Mouse (Mus musculus): ENCODE data around the gene Lrrc55. TPM values are rescaled to one million over a fixed set of nuclear protein-coding genes. Genes with fewer than 3 reads are reported as not detected.

Gene Lrrc55
- polyA plus RNA-seq, 1 experiment from 2014 or later, result 0.35 TPM

DNA sequence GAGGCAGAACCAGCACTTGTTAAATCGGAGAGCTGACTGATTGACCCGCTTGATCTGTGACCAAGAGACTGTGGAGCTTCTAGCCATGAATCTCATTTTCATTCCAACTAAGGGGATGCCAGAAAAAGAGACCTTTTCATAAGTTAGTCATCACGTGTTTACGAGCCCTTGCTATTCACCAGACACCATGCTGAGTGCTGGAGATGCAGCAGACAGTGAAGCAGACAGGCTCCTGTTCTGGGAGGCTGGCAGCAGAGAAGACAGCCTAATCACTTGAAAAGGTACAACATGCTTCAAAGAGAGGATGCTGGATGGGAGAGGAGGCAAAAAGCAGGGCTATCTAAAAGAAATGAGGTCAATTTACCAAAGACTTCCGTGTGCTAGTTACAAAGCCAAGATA, 12.3 kb upstream of the Lrrc55 start:
- Histone ChIP-seq H3K9ac (no peak overlapping the region), H3K4me1 (no peaks in the 10 kb centered on the region), H3K36me3 (no peaks in the 10 kb centered on the region), H3K4me2 (no peak overlapping the region), H3K4me3 (no peak overlapping the region), H3K27ac (no peak overlapping the region), H3K27me3 (no peaks in the 10 kb centered on the region), H3K9me3 (no peaks in the 10 kb centered on the region)
- no peak for ATAC-seq (ENCODE audit: borderline replicate concordance, extremely low read depth, low FRiP score, low TSS enrichment)
- WGBS, result 78% methylated on average over 5 of the region's 5 CpGs

DNA sequence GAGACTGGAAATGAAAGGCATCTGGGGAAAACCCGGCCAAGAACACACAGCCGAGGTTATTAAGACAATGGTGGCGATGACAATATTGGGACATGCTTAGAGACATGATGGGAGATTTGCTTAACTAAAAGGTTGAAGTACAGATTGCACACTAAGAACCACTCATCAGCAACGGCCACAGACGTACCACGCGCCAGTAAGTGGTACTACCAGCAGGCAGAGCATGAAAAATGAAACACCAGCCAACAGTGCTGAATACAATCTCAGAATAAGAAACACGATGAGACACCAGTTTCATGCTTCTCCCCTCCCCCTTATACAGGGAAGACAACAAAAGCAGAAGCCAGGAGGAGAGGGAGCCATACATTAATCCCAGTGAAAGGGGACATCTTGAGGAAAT, 8.2 kb upstream of the Lrrc55 start:
- Histone ChIP-seq H3K27ac (no peak overlapping the region), H3K36me3 (no peaks in the 10 kb centered on the region), H3K9me3 (no peaks in the 10 kb centered on the region), H3K4me1 (no peaks in the 10 kb centered on the region), H3K27me3 (no peaks in the 10 kb centered on the region), H3K4me2 (no peak overlapping the region), H3K9ac (no peak overlapping the region), H3K4me3 (no peak overlapping the region)
- 83% methylated on average over 8 of the region's 8 CpGs for WGBS
- ATAC-seq (ENCODE audit: borderline replicate concordance, extremely low read depth, low FRiP score, low TSS enrichment), result no peak

DNA sequence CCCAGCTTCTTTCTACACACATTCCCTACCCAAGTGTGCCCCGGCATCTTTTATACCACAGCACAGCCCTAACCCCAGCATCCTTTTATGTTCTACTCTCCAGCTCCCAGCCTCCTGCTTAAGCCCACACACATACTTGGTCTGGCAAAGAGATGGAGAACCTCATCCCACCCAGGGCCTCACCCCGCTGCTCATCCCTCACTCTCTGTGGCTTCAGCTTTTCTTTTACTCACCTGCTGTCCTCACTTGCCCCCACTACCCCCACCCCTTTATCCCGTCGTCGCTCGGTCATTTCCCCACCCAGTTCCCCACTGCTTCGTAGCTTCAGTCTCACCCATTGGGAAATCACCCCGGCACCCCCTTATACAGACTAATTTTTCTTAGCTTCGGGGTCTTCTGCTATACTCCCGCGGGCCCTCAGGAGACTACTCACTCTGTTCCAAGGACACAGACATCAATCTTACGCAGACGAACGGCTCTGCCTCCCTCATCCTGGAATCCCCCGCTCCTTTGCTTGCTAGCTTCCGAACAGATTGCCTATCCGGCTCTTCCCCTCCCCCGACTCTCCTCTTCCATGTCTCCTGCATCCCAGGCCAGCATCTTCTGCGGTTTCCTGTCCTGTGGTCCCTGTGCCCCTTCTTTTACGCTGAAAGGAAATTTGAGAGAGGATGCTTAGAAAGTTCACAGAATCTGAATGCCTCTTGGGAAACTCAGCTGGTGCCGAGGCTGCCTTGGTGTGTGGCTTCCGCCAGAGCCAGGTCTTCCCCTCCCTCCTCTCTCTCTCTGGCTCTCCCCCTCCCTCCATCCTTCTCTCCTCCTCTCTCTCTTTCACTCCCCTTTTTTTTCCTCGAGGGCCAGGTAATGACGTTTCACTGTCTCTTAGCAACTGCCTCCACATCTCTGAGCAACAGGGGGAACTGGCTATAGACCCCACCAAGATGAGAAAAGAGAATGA, 1.3 kb upstream of the Lrrc55 start:
- Histone ChIP-seq H3K4me2 (peak overlapping the region; percentile 29), H3K9me3 (no peaks in the 10 kb centered on the region), H3K4me3 (no peak overlapping the region), H3K4me1 (no peaks in the 10 kb centered on the region), H3K9ac (no peak overlapping the region), H3K27ac (no peak overlapping the region), H3K36me3 (no peaks in the 10 kb centered on the region), H3K27me3 (no peaks in the 10 kb centered on the region; the same call in 1 of the 2 replicates)
- ATAC-seq (ENCODE audit: borderline replicate concordance, extremely low read depth, low FRiP score, low TSS enrichment), result 0 out of 2 replicates have a peak, but pooled peaks have one; percentile 36
- 4% methylated on average over 24 of the region's 24 CpGs for WGBS

DNA sequence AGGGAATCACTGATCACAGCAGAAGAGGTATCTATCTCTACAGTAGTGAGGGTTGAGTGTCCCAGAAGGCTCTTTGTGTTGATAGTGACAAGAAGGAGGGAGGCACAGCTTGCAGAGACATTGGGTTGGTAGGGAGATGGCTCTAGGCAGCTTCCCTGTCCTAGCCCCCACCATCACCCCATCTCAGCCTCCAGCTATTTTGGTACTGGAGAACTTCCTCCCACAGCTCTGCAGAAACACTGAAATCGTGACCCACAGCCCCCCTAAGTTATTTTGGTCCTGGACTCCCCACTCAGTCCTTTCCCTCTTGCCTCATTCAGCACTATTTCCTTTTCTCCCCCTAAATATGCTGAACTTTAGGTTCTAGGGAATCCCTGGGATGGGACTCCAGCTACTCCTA, 2.4 kb downstream of the Lrrc55 start:
- H3K27me3 ChIP-seq, result no peaks in the 10 kb centered on the region; the same call in 1 of the 2 replicates
- H3K36me3 ChIP-seq, result no peaks in the 10 kb centered on the region
- H3K4me1 ChIP-seq, result no peaks in the 10 kb centered on the region
- no peak overlapping the region for H3K9ac ChIP-seq
- no peaks in the 10 kb centered on the region for H3K9me3 ChIP-seq
- no peak overlapping the region for H3K27ac ChIP-seq
- 48% methylated on average over 1 of the region's 1 CpGs for WGBS
- H3K4me3 ChIP-seq, result no peak overlapping the region
- H3K4me2 ChIP-seq, result no peak overlapping the region
- no peak for ATAC-seq (ENCODE audit: borderline replicate concordance, extremely low read depth, low FRiP score, low TSS enrichment)

DNA sequence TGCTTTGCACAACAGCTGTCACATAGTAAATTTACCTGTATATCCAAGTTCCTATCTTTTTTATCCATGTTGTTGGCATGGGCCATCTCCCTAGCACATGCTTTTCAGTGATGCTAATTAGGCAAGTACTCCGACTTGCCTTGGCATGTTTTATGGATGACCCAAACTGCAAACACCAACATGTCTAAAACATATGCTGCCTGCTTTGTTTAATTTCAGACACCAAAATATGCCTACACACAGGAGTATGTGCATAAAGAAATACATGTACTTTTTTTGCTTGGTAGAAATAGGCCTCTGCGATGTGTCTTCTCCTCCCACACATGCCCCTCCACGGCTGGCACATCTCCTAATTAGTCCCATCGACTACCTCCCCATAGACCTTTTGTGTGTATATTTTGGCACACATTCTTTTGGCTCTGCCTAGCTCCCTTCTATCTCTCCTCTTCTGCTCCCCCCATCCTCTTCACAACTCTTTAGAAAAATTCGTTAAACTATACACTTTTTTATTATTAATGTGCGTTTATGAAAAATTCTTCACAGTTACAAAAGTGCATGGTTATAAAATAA, 9.3 kb downstream of the Lrrc55 start:
- Histone ChIP-seq H3K36me3 (no peaks in the 10 kb centered on the region), H3K4me3 (no peak overlapping the region), H3K9me3 (no peaks in the 10 kb centered on the region), H3K27ac (no peak overlapping the region), H3K4me1 (no peaks in the 10 kb centered on the region), H3K27me3 (no peaks in the 10 kb centered on the region), H3K9ac (no peak overlapping the region), H3K4me2 (no peak overlapping the region)
- ATAC-seq (ENCODE audit: borderline replicate concordance, extremely low read depth, low FRiP score, low TSS enrichment), result no peak
- WGBS, result 85% methylated on average over 6 of the region's 6 CpGs

DNA sequence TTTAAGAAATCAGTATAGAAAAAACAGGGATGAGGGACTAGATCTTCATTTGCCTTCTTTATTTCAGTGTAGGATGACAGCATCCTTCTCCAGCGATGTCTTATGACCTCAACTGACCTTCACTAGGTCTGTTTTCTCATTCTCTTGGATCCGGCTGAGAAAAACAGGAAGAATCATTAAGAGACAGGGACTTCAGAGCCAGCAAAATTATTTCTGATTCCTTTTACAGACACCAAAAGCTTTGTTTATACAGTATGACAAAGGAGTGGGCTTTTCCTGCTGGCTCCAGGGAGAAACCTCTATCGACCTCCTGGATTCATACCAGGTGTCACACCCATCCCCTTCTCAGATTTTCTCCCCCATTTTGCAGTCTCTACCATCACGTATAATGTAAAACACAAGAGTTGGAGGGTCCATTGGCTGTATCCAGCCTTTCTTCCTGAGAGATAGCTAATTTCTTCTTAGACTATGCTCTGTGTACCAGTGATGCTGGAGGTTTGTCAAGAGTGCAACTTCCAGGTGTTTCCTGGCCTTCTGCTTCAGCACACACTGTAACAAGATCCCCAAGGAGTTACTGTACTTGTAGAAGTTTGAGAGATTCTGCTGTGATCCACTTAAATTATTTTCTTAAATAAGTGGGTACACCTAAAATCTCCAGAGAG, 18.7 kb downstream of the Lrrc55 start:
- Histone ChIP-seq H3K9ac (no peak overlapping the region), H3K4me1 (0 out of 2 replicates have a peak, but pooled peaks cover 4% of the 10 kb centered on the region), H3K36me3 (no peaks in the 10 kb centered on the region), H3K4me2 (no peak overlapping the region), H3K27me3 (no peaks in the 10 kb centered on the region), H3K27ac (0 out of 2 replicates have a peak overlapping the region, but pooled peaks have one; percentile 13), H3K9me3 (no peaks in the 10 kb centered on the region), H3K4me3 (no peak overlapping the region)
- 42% methylated on average over 4 of the region's 4 CpGs for WGBS
- ATAC-seq (ENCODE audit: borderline replicate concordance, extremely low read depth, low FRiP score, low TSS enrichment), result no peak

DNA sequence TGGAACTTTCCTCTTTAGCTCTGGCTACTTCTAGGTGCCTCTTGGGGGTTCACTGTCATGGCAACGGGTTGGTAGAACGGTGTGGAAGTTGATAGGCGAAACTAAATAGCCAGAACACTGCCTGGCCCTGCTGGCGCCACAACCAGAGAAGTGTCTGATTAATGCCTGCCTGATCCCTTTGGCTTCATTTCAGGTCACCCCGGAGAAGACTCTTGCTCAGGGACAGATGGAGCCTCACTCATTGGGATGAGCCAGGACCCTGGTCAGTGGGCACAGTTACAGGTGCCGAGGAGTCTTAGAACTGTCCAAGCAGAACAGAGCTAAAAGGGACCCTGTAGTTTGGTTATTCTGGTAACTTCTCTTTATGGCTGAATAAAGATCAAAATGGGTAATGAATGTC, 23.5 kb downstream of the Lrrc55 start:
- H3K27me3 ChIP-seq, result no peaks in the 10 kb centered on the region
- no peak overlapping the region for H3K27ac ChIP-seq
- no peak overlapping the region for H3K4me2 ChIP-seq
- H3K9me3 ChIP-seq, result no peaks in the 10 kb centered on the region
- peaks cover 19% of the 10 kb centered on the region for H3K4me1 ChIP-seq
- H3K36me3 ChIP-seq, result no peaks in the 10 kb centered on the region
- H3K4me3 ChIP-seq, result no peak overlapping the region
- H3K9ac ChIP-seq, result no peak overlapping the region
- ATAC-seq (ENCODE audit: borderline replicate concordance, extremely low read depth, low FRiP score, low TSS enrichment), result no peak
- 71% methylated on average over 6 of the region's 6 CpGs for WGBS

DNA sequence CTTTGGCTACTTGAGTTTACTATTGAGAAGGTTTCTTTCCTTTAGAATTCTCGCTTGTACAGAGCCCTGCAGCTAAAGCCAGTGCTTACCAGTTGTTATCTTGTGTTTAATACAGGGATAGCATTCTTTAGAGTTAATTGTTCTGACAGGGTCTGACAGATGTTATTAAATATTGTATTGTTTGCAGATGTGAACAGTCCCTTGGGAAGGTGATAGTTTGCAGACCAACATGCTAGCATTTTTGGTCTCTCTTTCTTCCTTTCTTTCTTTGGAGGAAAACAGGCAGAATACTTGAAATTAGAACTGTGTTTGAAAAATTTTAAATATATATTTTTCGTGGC, 24.3 kb downstream of the Lrrc55 start:
- ATAC-seq (ENCODE audit: borderline replicate concordance, extremely low read depth, low FRiP score, low TSS enrichment), result 0 out of 2 replicates have a peak, but pooled peaks have one; percentile 5
- Histone ChIP-seq H3K36me3 (no peaks in the 10 kb centered on the region), H3K27me3 (no peaks in the 10 kb centered on the region), H3K4me1 (peaks cover 22% of the 10 kb centered on the region), H3K9me3 (no peaks in the 10 kb centered on the region), H3K9ac (no peak overlapping the region), H3K27ac (peak overlapping the region; percentile 68), H3K4me2 (no peak overlapping the region), H3K4me3 (no peak overlapping the region)
- WGBS, result 24% methylated on average over 2 of the region's 2 CpGs

DNA sequence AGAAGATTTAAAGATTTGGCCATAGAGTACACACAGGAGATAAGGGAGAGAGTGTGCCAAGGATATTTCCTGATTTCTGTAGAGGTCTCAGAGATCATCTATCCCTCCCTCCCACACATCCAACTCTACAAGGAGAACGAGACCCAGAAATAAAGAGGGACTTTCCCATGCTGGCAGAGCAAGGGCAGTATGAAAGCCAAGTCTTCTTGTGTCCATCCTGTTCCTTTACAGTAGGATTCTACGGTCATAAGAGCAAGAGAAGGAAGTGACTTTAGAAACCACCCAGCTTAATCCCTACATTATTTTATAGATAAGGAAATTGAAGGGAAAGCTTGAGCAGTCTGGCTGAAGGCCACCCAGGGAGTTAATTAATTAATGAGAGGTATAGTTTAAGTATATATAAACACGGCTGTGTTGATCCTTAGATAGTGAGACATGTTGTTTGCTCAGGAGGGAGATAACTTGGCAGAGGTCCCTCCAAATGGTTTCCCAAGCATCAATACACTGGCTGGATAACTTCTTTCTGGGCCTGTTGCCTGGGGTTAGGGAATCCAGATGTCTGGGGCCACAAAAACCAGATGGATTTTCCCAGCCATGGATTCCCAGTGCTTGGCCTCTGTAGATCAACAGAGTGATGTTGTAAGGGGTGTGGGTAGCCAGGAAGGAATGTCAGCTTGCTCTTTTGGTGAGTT, 24.8 kb downstream of the Lrrc55 start:
- 10% methylated on average over 3 of the region's 3 CpGs for WGBS
- peak; percentile 89 for ATAC-seq (ENCODE audit: borderline replicate concordance, extremely low read depth, low FRiP score, low TSS enrichment)
- no peaks in the 10 kb centered on the region for H3K9me3 ChIP-seq
- no peak overlapping the region for H3K9ac ChIP-seq
- H3K4me1 ChIP-seq, result peaks cover 22% of the 10 kb centered on the region
- no peaks in the 10 kb centered on the region for H3K36me3 ChIP-seq
- peak overlapping the region; percentile 68 for H3K27ac ChIP-seq
- no peak overlapping the region for H3K4me3 ChIP-seq
- H3K27me3 ChIP-seq, result no peaks in the 10 kb centered on the region
- H3K4me2 ChIP-seq, result no peak overlapping the region

DNA sequence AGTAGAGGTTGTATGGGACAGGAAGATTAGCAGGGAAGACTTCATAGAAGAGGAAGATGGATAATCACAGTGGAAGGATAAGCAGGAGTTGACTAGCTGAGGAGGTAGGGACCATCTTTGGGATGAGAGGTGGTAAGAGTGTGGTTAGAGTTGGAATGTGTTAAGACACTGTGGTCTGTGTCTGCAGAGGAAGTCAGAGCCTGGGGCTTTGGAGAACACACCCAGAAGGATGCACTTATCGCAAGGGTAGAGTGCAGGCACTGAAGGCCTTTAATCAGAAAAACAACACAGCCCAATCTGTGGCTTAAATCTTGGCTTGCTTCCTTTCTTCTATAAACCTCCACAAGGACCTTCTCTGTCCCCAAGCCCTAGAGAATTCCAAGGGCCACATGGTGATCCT, 28.7 kb downstream of the Lrrc55 start:
- no peak for ATAC-seq (ENCODE audit: borderline replicate concordance, extremely low read depth, low FRiP score, low TSS enrichment)
- Histone ChIP-seq H3K27ac (peak overlapping the region; percentile 66), H3K4me1 (peaks cover 25% of the 10 kb centered on the region), H3K36me3 (no peaks in the 10 kb centered on the region), H3K27me3 (no peaks in the 10 kb centered on the region), H3K4me3 (no peak overlapping the region), H3K9me3 (no peaks in the 10 kb centered on the region), H3K4me2 (no peak overlapping the region), H3K9ac (no peak overlapping the region)
- 87% methylated on average over 1 of the region's 1 CpGs for WGBS

DNA sequence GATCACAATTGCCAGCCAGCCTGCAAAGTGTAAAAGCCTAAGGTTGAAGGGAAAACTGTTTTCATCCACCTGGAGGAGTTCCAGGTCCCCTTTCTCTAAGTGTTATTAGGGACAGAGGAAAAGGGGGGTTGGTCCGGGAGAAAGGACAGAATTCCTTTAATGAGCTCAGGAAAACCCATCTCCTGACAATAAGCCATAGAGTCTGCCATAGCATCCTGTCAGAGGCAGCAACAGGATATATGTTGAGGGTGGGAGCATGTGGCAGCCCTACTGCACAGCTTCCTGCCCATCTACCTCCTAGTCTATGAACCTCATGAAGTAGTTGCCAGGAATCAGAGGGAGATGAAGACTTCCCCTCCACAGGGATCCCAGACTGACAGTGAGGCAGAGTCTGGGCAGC, 29.4 kb downstream of the Lrrc55 start:
- Histone ChIP-seq H3K9ac (no peak overlapping the region), H3K4me2 (no peak overlapping the region), H3K36me3 (no peaks in the 10 kb centered on the region), H3K4me1 (peaks cover 25% of the 10 kb centered on the region), H3K27ac (peak overlapping the region; percentile 66), H3K4me3 (no peak overlapping the region), H3K9me3 (no peaks in the 10 kb centered on the region), H3K27me3 (no peaks in the 10 kb centered on the region)
- no peak; the same call in 1 of the 2 replicates for ATAC-seq (ENCODE audit: borderline replicate concordance, extremely low read depth, low FRiP score, low TSS enrichment)
- WGBS, result 72% methylated on average over 1 of the region's 1 CpGs
